Mouse (Mus musculus) adrenal gland (tissue): ENCODE results near the gene Stoml2.

Source experiments
- intact Hi-C: fragments of 180-260 bp; cut with DNase I; formaldehyde crosslinking; loops from one replicate; pipeline ENCODE4 v1.15.1; 2025
- long read RNA-seq, 2 experiments: library from polyadenylated mRNA; unstranded; transcript quantifications; one replicate each; pipeline ENCODE4 v2.0.0; 2020; ENCODE audit warnings: borderline replicate concordance in 1 of 2; ENCODE audit not compliant: insufficient replicate concordance in 1 of 2

Gene Stoml2
- long read RNA-seq, experiment 1, transcript Stoml2-201 (10 exons, 1,874 nt): major isoform, 211 of 238 reads
- long read RNA-seq, experiment 1, partial matches to known transcripts: 11 of 238 reads
- long read RNA-seq, experiment 1, other reads (novel, unspliced or antisense): 14 of 238 reads
- long read RNA-seq, experiment 2, transcript Stoml2-201 (10 exons, 1,874 nt): major isoform, 207 of 217 reads
- long read RNA-seq, experiment 2, partial matches to known transcripts: 5 of 217 reads
- long read RNA-seq, experiment 2, other reads (novel, unspliced or antisense): 5 of 217 reads

DNA sequence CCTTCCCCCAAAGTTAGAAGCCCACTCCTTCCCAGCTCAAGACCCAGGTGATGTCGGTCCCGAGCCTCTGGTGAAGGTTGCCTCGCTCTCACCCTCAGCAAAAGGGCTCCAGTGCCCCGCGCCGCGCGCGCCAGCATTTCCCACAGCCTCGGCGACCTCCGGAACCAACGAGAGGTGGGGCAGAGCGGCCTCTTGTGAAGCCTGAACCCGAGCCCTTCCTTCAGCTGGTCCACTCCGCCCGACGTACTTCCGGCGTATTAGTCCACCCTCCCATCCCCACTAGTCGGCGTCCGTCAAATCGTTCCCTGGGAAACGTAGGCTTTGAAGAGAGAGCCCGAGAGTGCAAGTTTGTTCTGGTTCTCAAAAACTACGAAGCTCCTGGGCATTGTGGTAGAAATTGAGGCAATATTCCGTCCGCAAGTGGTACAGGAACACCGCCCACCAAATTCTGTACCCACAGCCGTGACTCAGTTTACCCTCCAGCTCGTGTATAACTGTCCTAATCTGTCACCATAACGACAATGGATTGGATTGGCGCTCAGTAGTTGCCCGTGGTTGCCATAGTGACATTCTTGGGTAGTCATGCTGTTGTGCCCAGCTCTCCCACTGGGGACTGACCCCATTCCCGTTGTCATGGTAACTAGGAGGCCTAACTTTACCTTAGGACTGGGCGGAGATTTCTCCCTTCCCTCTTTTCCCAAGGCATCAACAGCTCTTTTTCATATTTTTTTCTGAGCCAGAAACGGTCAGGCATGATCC is at the start of gene Stoml2:
Gene Stoml2, minus strand, starts transcription at position 474 of the 759 bp plus-strand sequence.
- intact Hi-C loops: no loop called here

DNA sequence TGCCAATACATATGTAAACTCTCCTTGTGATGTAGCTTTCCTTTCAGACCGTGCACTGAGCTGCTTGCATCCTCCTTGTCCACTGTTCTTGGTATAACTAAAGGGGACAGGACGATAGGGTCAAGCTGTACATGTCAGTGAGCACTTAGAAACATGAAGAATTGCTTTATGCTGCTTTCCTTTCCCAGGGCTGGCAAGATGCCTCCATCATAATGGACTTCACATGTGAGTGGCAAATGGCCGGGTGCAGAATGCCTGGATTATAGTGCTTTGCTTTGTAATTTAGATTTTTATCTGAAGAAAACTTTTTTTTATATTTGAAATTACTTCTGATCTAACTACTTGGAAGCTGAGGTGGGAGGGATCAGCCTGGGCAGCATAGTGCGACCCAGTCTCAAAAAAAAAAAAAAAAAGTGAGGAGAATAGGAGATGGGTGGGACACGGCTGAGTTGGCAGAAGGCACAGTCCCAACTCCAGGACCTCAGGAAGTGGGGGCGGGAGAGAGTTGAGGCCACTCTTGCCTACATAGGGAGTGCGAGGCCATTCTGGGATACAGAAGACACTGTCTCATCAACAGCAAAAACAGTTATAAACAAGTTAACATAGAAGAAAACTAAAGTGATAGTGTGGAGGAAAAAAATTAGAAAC is 46.7 kb upstream of the Stoml2 start:
- intact Hi-C loops: no loop called here

DNA sequence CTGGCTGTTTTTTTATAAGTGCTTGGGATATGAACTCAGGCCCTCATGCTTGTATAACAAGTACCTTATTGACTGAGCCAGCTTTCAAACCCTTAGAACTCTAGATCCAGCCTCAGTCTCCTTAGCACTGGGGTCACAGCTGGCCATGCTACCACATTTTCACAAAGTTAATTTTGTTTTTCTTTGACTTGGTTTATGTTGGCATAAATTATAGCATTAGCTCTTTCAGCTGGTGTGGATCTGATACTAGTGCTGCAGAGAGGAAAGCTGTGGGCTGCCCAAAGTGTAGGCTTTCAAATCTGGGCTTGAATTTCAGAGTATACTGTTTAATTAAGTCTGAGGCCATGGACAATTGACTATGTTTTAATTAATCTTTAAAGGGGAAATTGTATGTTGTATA is 43.4 kb upstream of the Stoml2 start:
- intact Hi-C loops: no loop called here

DNA sequence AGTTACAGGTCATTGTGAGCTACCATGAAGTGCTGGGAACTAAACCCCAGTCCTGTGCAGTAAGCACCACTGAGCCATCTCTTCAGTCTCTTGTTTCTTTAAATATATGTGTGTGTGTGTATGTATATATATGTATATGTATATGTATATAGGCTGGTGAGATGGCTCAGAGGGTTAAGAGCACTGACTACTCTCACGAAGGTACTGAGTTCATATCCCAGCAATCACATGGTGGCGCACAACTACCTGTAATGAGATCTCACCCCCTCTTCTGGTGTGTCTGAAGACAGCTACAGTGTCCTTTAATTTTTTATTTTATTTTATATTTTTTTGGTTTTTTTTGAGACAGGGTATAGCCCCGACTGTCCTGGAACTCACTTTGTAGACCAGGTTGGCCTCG is 34.0 kb upstream of the Stoml2 start:
- intact Hi-C loops: no loop called here

DNA sequence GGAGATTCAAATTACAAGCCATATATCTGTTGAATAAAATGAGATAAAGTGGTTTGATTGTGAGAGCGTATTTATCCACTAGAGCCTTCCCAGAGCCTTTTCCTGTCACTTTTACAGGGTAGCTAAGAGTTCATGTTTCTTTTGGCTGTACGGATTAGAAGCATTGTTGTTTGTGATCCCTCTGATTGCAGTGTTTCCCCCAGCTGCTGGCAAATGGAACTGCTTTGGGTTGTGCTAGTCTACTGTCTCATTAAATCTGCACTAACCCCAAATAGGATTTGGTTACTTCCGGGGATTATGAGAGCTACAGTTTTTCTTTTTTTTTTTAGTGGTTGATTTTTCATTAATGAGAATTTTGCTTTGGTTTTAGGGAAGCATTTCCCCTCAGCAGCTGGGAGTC is 28.8 kb upstream of the Stoml2 start:
- intact Hi-C loops: no loop called here

DNA sequence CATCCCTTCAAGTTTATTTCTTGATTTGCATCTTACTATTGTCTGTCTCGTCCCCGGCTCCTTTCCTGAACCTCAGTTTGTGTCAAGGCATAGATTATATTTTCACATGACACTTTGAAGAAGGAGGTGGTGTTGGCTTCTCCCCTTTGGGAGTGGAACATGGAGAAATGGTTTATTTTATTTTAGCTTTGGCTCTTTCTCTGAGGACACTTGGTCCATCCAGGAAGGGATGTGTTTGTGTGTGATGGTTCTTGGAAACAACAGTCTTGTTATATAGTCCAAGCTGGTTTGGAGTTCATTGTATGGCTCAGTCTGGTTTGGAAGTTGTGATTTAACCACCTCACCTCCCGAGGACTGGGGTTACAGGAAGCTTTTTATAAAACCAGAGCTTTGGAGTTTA is 28.2 kb upstream of the Stoml2 start:
- intact Hi-C loops: no loop called here

DNA sequence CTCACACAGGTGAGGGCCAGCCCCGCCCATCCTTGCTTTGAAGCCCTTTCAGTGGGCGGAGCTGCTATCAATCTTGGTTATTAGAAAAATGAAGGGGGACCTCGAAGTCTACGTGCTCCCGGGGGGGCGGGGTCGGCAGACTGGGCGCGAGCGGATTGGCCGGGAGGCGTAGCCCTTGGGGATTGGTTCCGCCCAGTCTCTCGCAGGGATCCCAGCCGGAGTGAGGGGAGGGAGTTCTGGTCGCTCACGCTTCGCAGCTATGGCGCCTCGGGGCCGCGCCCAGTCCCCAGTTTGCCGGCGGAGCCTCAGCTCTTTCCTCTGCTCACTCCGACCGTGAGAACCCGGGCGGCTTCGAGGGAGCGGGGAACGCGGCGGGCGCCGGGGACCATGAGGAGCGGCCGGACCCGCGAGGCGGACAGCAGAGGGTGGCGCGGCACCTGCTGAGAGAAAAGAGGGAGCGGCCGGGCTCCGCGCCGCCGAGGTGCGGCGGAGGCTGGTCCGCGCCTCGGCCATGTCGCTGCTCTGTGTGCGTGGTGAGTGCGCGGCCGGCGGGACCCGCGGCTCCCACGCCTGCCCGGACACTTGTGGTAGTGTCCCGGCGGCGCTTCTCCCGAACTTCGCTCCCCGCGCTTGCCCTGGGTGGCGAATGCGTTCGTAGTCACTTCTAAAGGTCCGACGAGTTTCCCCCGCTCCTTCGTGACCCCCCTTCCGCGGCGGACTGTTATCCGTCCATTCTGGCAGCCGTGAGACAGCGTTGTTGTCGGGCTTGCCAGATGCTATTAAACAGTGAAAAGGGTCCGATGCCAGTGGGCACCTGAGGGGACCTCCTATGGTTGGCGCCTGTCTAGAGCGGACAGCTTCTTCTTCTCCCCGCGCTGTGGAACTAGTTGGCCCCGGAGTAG is 27.5 kb upstream of the Stoml2 start, which contains the start of gene Unc13b:
Gene Unc13b, plus strand, starts transcription at position 201 of the 902 bp plus-strand sequence.
- intact Hi-C loops: no loop called here

DNA sequence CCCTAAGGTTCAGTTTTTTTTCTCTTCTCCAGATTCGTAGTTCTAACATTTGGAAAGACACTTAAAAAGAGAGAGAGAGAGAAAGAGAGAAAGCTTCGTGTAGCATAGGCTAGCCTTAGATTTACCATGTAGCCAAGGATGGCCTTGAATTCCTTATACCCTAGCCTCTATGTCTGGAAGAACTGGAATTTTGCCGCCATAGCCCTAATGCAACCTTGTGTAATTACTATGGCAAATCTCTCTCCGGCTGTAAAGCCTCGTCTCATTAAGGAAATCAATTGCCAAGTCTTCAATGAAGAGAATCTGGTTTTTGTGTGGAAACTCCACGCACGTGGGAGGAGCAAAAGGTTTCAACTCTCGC is 26.9 kb upstream of the Stoml2 start:
- intact Hi-C loops: no loop called here

DNA sequence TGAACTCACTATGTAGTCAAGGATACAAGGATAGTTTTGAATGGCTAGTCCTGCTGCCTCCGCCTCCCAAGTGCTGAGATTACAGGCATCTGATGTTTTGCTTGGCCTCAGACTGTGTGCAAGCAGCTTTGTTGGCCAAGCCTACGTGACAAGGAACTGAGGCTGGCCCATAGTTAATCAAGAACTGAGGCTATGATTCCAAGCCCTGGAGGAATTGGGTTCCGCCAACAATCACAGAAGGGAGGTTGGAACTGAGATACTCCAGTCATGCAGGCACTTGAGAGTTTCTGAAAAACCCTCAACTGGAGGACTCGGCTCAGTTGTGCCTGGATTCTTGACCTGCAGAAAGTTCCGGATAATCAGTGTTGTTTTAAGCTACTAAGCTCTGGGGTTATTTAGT is 26.1 kb upstream of the Stoml2 start:
- intact Hi-C loops: no loop called here

DNA sequence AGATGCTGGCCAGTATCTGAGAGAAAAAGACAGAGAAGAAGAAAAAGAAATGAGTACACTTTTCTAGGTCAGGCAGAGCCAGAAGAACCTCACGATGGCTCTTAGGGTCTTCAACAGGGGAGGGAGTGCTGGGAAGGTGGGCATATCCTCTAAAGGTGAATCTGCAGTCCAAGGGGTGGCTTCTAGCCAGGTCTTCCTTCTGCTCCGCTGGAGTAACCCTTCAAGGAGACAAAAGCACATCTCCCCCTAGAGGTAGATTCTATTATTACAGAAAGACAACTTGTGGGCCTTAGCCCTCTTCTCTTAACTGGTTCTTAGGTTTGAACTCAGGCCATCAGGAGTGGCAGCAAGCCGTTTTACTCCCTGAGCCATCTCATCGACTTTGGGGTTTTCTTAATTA is 21.1 kb upstream of the Stoml2 start:
- intact Hi-C loops: no loop called here

DNA sequence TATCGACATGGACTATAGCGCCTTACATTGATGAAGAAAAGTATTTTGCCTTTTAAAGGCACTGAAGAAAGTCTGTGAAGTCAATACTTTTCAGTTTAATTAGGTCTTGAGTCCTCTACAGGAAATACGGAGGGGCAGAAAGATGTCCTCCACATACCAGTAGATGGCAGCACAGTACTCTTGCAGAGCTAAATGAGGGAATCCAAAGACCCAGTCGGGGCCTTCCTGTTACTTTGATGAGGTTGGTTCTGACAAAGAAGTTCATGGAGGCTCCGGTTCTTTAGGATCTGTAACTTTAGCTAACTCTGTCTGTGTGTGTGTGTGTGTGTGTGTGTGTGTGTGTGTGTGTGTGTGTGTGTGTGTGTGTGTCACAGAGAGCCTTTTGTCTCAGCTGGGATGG is 15.7 kb upstream of the Stoml2 start:
- intact Hi-C loops: loop anchor here (5.0 kb wide), 1 partner anchor 65 kb away; no protein-coding TSS in a partner anchor

DNA sequence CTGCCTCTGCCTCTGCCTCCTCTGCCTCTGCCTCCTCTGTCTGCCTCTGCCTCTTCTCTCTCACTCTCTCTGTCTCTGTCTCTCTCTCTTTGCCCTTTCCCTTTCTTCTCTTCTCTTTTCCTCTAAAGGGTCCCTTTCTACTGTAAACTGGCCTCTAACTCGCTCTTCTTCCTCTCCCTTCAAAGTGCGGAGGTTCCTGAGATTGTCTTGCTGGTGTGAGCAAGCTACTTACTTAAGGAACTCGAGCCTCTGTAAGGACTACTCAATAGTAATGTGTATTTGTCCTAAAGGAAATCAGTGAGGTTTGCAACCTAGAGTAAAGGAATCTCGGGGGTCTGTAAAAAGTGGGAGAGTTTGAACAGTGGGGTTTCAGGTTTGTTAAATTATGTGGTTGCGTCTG is 15.1 kb upstream of the Stoml2 start:
- intact Hi-C loops: loop anchor here (5.0 kb wide), 1 partner anchor 66 kb away; no protein-coding TSS in a partner anchor

DNA sequence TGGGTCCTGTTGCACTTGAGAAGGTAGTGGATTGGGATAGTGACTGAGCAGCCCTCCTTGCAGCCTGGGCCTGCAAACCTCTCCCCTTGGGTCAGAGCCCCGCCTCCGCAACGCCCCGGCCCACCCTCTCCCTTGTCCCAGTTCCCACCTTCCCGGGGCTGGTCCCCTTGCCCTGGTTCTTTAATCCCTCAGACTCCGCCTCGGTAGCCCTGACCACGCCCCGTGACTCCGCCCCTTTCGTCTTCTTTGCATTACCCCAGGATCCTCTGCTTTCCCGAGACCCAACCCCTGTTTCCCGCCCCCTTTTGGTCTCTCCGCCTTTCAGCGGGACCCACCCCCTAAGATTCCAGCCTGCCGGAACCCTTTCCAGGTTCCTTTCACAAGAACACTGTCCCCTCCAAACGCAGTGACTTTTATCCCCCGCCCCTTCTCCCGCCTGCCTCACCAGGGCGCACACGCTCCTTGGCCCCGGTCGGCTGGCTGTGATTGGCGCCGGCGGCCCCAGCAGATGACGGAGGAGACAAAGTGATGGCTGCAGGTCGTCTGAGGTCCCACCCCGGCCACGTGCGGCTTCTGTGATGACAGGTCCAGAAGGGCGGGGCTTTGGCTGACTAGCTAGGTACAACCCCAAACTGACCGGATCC is 14.3 kb upstream of the Stoml2 start, which contains the start of gene Fam214b:
Gene Fam214b, minus strand, starts transcription at position 562 of the 644 bp plus-strand sequence.
- intact Hi-C loops: loop anchor here (5.0 kb wide), 1 partner anchor 67 kb away; no protein-coding TSS in a partner anchor

DNA sequence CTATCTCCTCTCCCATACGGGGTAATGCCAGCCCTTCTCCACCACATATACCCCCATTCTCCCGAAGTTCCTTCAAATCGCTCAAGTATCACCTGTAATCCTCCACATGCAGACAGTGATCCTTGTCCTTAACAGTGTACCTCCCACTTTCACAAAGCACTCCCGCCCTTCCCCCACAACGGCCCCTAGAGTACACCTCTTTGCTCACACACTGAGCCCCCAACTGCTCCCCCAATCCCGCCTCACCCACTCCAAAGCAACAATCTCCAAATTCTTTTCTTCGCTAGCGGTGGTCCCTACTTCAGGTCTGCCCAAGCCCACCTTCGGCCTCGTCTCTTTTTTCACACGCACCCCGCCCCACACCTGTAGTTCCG is 13.8 kb upstream of the Stoml2 start:
- intact Hi-C loops: loop anchor here (5.0 kb wide), 1 partner anchor 67 kb away; no protein-coding TSS in a partner anchor

DNA sequence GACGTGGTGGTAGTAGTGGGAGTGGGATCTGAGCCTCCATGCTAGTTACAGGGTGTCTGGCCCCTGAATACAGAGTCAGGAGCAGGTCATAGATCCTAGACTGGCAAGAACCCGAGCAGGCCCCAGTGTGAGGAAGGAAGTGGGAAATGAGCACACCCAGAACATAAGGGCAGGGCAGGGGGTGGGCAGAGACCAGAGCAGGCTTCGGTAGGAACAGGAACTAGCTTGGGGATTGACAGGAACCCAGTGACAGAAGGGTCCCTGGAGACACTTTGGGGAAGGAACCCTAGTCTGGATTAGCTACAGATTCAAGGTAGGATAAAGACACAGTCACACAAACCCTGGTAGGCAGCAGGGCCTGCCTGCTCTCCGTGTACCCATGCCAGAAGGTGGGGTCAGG is 13.2 kb upstream of the Stoml2 start:
- intact Hi-C loops: loop anchor here (5.0 kb wide), 1 partner anchor 68 kb away; no protein-coding TSS in a partner anchor

DNA sequence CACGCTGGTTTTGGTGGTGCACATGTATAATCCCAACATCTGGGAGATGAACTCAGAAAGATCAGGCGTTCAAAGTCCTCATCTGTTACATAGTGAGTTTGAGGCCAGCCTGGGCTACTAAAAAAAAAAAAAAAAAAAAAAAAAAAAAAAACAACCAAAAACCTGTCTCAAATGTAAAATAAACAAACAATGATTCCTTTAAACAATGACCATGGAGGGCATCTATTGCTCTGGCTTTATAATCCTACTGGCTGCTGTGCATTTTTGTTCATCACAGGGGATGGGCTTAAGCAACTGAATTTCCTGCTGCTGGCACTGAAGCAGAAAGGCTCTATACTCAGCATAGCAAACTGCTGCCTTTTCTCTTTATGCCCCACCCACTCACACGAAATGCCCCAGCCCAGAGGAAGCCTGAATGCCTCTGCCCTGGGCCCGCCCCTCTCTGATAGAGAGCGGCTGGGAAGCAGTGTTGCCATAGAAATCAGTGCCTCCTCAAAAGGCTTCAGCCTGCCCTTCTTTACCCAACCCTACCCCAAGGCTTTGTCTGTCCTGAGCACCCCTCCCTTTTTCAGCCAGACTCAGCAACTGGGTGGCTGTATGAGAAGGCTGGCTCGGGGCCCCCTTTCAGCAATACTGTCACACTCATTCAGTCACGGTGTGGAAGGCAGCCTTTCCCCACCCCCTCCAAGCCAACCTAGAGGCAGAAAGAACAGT is 12.3 kb upstream of the Stoml2 start:
- intact Hi-C loops: no loop called here

DNA sequence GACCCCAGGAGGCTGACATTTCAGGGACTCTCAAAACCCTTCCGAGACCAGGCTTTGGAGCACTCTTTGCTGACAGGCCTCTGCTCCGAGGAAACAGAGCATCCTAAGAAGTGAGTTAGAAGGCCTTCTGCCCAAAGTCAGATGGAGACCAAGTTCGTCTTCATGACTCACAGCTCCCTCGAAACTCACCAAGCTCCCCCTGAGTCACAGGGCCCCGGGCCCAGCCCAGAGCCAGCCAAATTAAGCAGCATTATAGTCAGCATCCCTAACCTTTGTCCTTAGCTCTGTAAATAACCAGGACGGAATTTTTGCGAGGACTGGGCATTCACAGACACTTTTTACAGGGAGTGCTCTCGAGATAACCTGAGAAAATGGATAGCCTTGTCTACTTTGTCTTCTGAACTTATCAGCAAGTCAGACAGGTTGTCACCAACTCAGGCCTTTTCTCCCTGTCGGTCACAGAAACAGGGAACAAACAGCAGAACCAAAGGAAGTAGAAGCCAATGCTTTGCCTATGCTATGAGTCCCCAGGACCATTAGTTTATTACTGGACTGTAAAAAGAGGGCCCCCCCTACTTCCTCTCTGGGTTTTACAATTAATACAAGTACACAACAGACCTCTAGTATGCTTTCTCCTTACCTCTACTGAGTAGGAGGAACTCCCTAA is 9.5 kb upstream of the Stoml2 start:
- intact Hi-C loops: no loop called here

DNA sequence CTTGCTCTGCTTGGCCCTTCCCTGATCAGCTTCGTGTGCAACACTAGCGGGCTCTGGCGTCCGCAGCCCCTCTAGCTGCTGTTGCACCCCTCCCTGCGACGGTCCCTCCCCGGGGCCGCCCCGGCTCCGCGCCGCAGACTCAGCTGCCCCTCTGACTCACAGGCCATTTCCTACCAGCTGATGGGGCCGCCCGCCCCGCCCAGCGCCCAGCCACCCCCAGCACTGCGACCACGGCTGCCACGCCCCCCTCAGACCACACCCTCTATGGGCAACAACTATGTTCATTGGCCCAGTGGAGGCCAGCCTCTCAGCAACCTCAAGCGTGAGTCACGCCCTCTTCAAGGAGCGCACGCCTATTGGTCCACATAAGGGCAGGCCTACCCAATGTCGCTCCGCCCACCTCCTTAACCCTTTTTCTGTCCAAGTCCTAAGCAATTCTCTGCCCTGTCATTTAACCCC is 8.6 kb upstream of the Stoml2 start:
- intact Hi-C loops: no loop called here

DNA sequence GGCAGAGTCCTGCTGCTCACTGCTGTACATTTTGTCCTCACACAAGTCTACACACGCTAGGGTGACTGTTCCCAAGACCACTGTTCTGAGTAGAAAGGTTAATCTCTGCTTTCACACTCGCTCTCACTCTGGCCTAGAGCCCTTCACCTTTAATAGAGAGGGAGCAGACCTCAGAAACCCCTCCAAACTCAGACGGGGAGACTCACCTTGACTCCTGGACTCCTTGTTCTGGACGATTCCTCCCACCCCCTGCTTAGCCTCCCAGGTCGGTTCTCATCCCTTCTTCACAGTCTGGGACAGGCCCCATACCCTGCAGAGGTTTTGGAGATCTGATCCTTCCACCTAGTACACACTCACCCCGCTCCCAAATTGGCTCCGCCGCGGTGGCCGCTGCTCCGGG is 8.1 kb upstream of the Stoml2 start:
- intact Hi-C loops: no loop called here
